Mouse (Mus musculus): Measurements from ENCODE around the gene Hoxb6. TPM values are rescaled to one million over a fixed set of nuclear protein-coding genes. Genes with fewer than 3 reads are reported as not detected.

Hoxb6 gene
- polyA plus RNA-seq, 1 experiment from 2014 or later: 0.90 TPM

- H3K9ac ChIP-seq (ENCODE audit: low read depth, low read length): no peak overlapping the region
- H3K27me3 ChIP-seq (ENCODE audit: control insufficient read depth, insufficient read depth, low read length): peaks cover 91% of the 10 kb centered on the region
- WGBS (ENCODE audit: insufficient replicate concordance): 16% methylated on average over 6 of the region's 6 CpGs
- H3K4me3 ChIP-seq (ENCODE audit: low read depth, low read length): no peak overlapping the region
- no peak overlapping the region for H3K4me2 ChIP-seq
- peaks cover 7% of the 10 kb centered on the region for H3K4me1 ChIP-seq (ENCODE audit: control insufficient read depth, insufficient read depth, low read length)
- ATAC-seq (replicated peaks; ENCODE audit: insufficient number of reproducible peaks, low FRiP score, low TSS enrichment): no peak
- no peak overlapping the region for H3K27ac ChIP-seq (ENCODE audit: low read depth, low read length)
- H3K36me3 ChIP-seq (ENCODE audit: control insufficient read depth, insufficient read depth, low read length): no peaks in the 10 kb centered on the region
- H3K9me3 ChIP-seq (replicated peaks; ENCODE audit: control insufficient read depth, low read length): no peaks in the 10 kb centered on the region
Observed at GRCm38 (mm10) chr11:96322738-96323137, 30.5 kb downstream of the Hoxb6 start.

- H3K9ac ChIP-seq (ENCODE audit: low read depth, low read length): peak within 1 kb of the TSS; percentile 34; the same call in 1 of the 2 replicates
- no peak for ATAC-seq (replicated peaks; ENCODE audit: insufficient number of reproducible peaks, low FRiP score, low TSS enrichment)
- H3K36me3 ChIP-seq (ENCODE audit: control insufficient read depth, insufficient read depth, low read length): no peaks in the 10 kb centered on the region
- no peaks in the 10 kb centered on the region for H3K9me3 ChIP-seq (replicated peaks; ENCODE audit: control insufficient read depth, low read length)
- H3K27ac ChIP-seq (ENCODE audit: low read depth, low read length): no peak within 1 kb of the TSS; the same call in 1 of the 2 replicates
- no peak within 1 kb of the TSS for H3K4me3 ChIP-seq (ENCODE audit: low read depth, low read length)
- H3K4me1 ChIP-seq (ENCODE audit: control insufficient read depth, insufficient read depth, low read length): peaks cover 7% of the 10 kb centered on the region
- WGBS (ENCODE audit: insufficient replicate concordance): 21% methylated on average over 10 of the region's 10 CpGs
- H3K27me3 ChIP-seq (ENCODE audit: control insufficient read depth, insufficient read depth, low read length): peaks cover 91% of the 10 kb centered on the region
- H3K4me2 ChIP-seq: 0 out of 2 replicates have a peak within 1 kb of the TSS, but pooled peaks have one; percentile 7
Observed at GRCm38 (mm10) chr11:96323154-96323553, 30.9 kb downstream of the Hoxb6 start, which contains the start of gene Hoxb3. Gene Hoxb3 (plus strand): TSS chr11:96323326.

- Histone ChIP-seq H3K27ac (ENCODE audit: low read depth, low read length) (no peak overlapping the region), H3K4me3 (ENCODE audit: low read depth, low read length) (no peak overlapping the region)
- WGBS (ENCODE audit: insufficient replicate concordance): 6% methylated on average over 5 of the region's 5 CpGs
Observed at GRCm38 (mm10) chr11:96324125-96324524, 31.8 kb downstream of the Hoxb6 start.

GRCm38 (mm10) chr11:96324965-96325364, 32.7 kb downstream of the Hoxb6 start:
- H3K9ac ChIP-seq (ENCODE audit: low read depth, low read length): no peak overlapping the region
- H3K36me3 ChIP-seq (ENCODE audit: control insufficient read depth, insufficient read depth, low read length): no peaks in the 10 kb centered on the region
- H3K9me3 ChIP-seq (replicated peaks; ENCODE audit: control insufficient read depth, low read length): no peaks in the 10 kb centered on the region
- H3K4me1 ChIP-seq (ENCODE audit: control insufficient read depth, insufficient read depth, low read length): peaks cover 3% of the 10 kb centered on the region; the same call in 1 of the 2 replicates
- 6% methylated on average over 8 of the region's 8 CpGs for WGBS (ENCODE audit: insufficient replicate concordance)
- H3K4me2 ChIP-seq: peak overlapping the region; percentile 14; the same call in 1 of the 2 replicates
- H3K4me3 ChIP-seq (ENCODE audit: low read depth, low read length): no peak overlapping the region
- ATAC-seq (replicated peaks; ENCODE audit: insufficient number of reproducible peaks, low FRiP score, low TSS enrichment): no peak
- H3K27ac ChIP-seq (ENCODE audit: low read depth, low read length): no peak overlapping the region
- peaks cover 90% of the 10 kb centered on the region for H3K27me3 ChIP-seq (ENCODE audit: control insufficient read depth, insufficient read depth, low read length)

More at GRCm38 (mm10) chr11:96324125-96324524, 31.8 kb downstream of the Hoxb6 start:
- no peaks in the 10 kb centered on the region for H3K36me3 ChIP-seq (ENCODE audit: control insufficient read depth, insufficient read depth, low read length)
- H3K4me2 ChIP-seq: no peak overlapping the region; the same call in 1 of the 2 replicates
- no peak overlapping the region for H3K9ac ChIP-seq (ENCODE audit: low read depth, low read length)
- H3K27me3 ChIP-seq (ENCODE audit: control insufficient read depth, insufficient read depth, low read length): peaks cover 91% of the 10 kb centered on the region
- peaks cover 3% of the 10 kb centered on the region; the same call in 1 of the 2 replicates for H3K4me1 ChIP-seq (ENCODE audit: control insufficient read depth, insufficient read depth, low read length)
- ATAC-seq (replicated peaks; ENCODE audit: insufficient number of reproducible peaks, low FRiP score, low TSS enrichment): no peak
- no peaks in the 10 kb centered on the region for H3K9me3 ChIP-seq (replicated peaks; ENCODE audit: control insufficient read depth, low read length)

GRCm38 (mm10) chr11:96325747-96326212, 33.5 kb downstream of the Hoxb6 start:
- H3K4me3 ChIP-seq (ENCODE audit: low read depth, low read length): peak overlapping the region; percentile 21
- 6% methylated on average over 22 of the region's 22 CpGs for WGBS (ENCODE audit: insufficient replicate concordance)

GRCm38 (mm10) chr11:96326705-96327104, 34.4 kb downstream of the Hoxb6 start:
- Histone ChIP-seq H3K9me3 (replicated peaks; ENCODE audit: control insufficient read depth, low read length) (no peaks in the 10 kb centered on the region), H3K27ac (ENCODE audit: low read depth, low read length) (peak overlapping the region; percentile 41; the same call in 1 of the 2 replicates), H3K4me1 (ENCODE audit: control insufficient read depth, insufficient read depth, low read length) (peaks cover 3% of the 10 kb centered on the region; the same call in 1 of the 2 replicates), H3K9ac (ENCODE audit: low read depth, low read length) (0 out of 2 replicates have a peak overlapping the region, but pooled peaks have one; percentile 2), H3K4me3 (ENCODE audit: low read depth, low read length) (no peak overlapping the region), H3K36me3 (ENCODE audit: control insufficient read depth, insufficient read depth, low read length) (no peaks in the 10 kb centered on the region), H3K27me3 (ENCODE audit: control insufficient read depth, insufficient read depth, low read length) (peaks cover 93% of the 10 kb centered on the region), H3K4me2 (peak overlapping the region; percentile 29; the same call in 1 of the 2 replicates)
- WGBS (ENCODE audit: insufficient replicate concordance): under 1% methylated on average over 12 of the region's 12 CpGs
- no peak for ATAC-seq (replicated peaks; ENCODE audit: insufficient number of reproducible peaks, low FRiP score, low TSS enrichment)

More at GRCm38 (mm10) chr11:96325747-96326212, 33.5 kb downstream of the Hoxb6 start:
- Histone ChIP-seq H3K4me1 (ENCODE audit: control insufficient read depth, insufficient read depth, low read length) (peaks cover 3% of the 10 kb centered on the region; the same call in 1 of the 2 replicates), H3K27ac (ENCODE audit: low read depth, low read length) (peak overlapping the region; percentile 18; the same call in 1 of the 2 replicates), H3K36me3 (ENCODE audit: control insufficient read depth, insufficient read depth, low read length) (no peaks in the 10 kb centered on the region), H3K9ac (ENCODE audit: low read depth, low read length) (0 out of 2 replicates have a peak overlapping the region, but pooled peaks have one; percentile 30), H3K9me3 (replicated peaks; ENCODE audit: control insufficient read depth, low read length) (no peaks in the 10 kb centered on the region), H3K27me3 (ENCODE audit: control insufficient read depth, insufficient read depth, low read length) (peaks cover 92% of the 10 kb centered on the region), H3K4me2 (peak overlapping the region; percentile 42)
- no peak for ATAC-seq (replicated peaks; ENCODE audit: insufficient number of reproducible peaks, low FRiP score, low TSS enrichment)

GRCm38 (mm10) chr11:96327122-96327521, 34.8 kb downstream of the Hoxb6 start:
- no peaks in the 10 kb centered on the region for H3K9me3 ChIP-seq (replicated peaks; ENCODE audit: control insufficient read depth, low read length)
- no peaks in the 10 kb centered on the region for H3K36me3 ChIP-seq (ENCODE audit: control insufficient read depth, insufficient read depth, low read length)
- peaks cover 3% of the 10 kb centered on the region; the same call in 1 of the 2 replicates for H3K4me1 ChIP-seq (ENCODE audit: control insufficient read depth, insufficient read depth, low read length)
- no peak for ATAC-seq (replicated peaks; ENCODE audit: insufficient number of reproducible peaks, low FRiP score, low TSS enrichment)
- peaks cover 93% of the 10 kb centered on the region for H3K27me3 ChIP-seq (ENCODE audit: control insufficient read depth, insufficient read depth, low read length)
- 6% methylated on average over 7 of the region's 7 CpGs for WGBS (ENCODE audit: insufficient replicate concordance)
- H3K9ac ChIP-seq (ENCODE audit: low read depth, low read length): no peak overlapping the region
- 0 out of 2 replicates have a peak overlapping the region, but pooled peaks have one; percentile 29 for H3K4me2 ChIP-seq
- no peak overlapping the region for H3K4me3 ChIP-seq (ENCODE audit: low read depth, low read length)
- H3K27ac ChIP-seq (ENCODE audit: low read depth, low read length): no peak overlapping the region

GRCm38 (mm10) chr11:96327750-96328149, 35.5 kb downstream of the Hoxb6 start:
- H3K36me3 ChIP-seq (ENCODE audit: control insufficient read depth, insufficient read depth, low read length): no peaks in the 10 kb centered on the region
- WGBS (ENCODE audit: insufficient replicate concordance): 5% methylated on average over 5 of the region's 5 CpGs
- no peak overlapping the region for H3K27ac ChIP-seq (ENCODE audit: low read depth, low read length)
- H3K4me2 ChIP-seq: peak overlapping the region; percentile 20; the same call in 1 of the 2 replicates
- H3K9ac ChIP-seq (ENCODE audit: low read depth, low read length): peak overlapping the region; percentile 12; the same call in 1 of the 2 replicates
- H3K4me1 ChIP-seq (ENCODE audit: control insufficient read depth, insufficient read depth, low read length): peaks cover 3% of the 10 kb centered on the region; the same call in 1 of the 2 replicates
- H3K4me3 ChIP-seq (ENCODE audit: low read depth, low read length): no peak overlapping the region
- peaks cover 93% of the 10 kb centered on the region for H3K27me3 ChIP-seq (ENCODE audit: control insufficient read depth, insufficient read depth, low read length)
- no peak for ATAC-seq (replicated peaks; ENCODE audit: insufficient number of reproducible peaks, low FRiP score, low TSS enrichment)
- no peaks in the 10 kb centered on the region for H3K9me3 ChIP-seq (replicated peaks; ENCODE audit: control insufficient read depth, low read length)
